Mouse (Mus musculus): ENCODE measurements at regions not wholly inside any gene's neighbourhood (a gene's known extent, or its start where the extent isn't known, plus 50 kb on each side); places are given as distances from the start of the nearest gene placed in this dataset.
"Not testable (repeated sequence)": the region's sequence is repeated elsewhere in the genome, so short reads cannot be mapped to it uniquely, and the experiment has no call there.

DNA sequence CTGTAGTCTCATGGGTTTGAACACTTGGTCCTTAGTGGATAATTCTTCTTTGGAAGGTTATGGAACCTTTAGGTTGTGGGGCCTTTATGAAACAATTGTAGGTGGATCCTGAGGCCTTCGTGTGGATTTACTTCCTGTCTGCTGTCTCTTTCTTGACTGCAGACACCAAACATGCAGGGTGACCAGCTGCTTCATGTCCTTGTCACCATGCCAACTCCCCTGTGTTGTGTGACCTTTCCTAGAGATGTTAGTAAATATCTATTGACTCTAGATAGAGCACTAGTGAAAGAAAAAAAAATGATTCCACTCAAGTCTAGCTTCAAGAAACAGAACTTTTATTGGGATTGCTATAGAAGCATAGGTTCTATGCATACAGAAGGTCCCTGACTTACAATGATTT is 119.7 kb upstream of the Arhgap20 start:
- DNase-seq (ENCODE audit: extremely low spot score in 1 of 2, low spot score in 2 of 2) = no peak
- intact Hi-C loops (cut with DNase I) = loop anchor here (5.0 kb wide), 1 partner anchor 122 kb away; the partner anchor contains the start of gene Arhgap20

DNA sequence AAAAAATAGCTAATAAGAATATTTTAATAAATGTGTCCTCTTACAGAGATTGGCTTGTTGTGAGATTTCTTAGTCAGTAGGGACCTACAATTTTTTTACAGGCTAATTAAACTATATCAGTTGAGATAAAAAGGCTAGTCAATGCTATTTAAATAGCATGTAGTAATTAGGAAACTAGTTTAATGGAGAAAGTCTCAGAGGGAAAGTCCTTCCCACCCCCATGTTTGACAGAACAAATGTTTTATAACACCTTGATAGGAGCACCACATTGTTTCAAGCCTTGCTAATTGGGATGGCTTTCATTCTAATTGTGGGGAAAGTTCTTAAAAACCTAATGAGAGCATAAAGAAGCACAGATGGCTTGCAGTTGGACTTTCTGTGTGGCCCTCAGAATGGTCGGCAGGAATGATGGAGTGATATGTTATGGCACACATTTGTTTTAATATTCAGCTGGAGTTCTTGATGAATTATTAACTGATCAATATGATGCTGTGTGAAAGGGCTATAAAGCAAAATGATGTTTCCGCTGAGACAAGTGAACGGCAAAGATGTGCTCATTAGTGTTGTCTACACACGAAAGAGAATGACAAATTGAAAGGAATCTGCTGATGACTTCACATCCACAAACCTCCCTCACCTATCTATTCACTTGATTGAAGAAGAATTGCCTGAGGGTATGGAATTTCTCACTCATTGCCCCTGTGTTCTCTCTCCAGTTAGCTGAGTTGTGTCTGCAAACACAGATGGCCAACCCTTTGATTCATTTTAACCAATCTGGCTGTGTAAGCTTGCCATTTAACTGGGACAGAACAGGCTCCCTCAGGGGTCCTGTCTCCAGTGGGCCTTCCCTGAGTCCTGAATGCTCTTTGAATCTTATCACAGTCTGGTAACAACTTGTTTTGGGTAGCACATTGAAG is 111.5 kb upstream of the Arhgap20 start:
- intact Hi-C loops (cut with DNase I) = no loop called here
- no peak for DNase-seq (ENCODE audit: extremely low spot score in 1 of 2, low spot score in 2 of 2)

DNA sequence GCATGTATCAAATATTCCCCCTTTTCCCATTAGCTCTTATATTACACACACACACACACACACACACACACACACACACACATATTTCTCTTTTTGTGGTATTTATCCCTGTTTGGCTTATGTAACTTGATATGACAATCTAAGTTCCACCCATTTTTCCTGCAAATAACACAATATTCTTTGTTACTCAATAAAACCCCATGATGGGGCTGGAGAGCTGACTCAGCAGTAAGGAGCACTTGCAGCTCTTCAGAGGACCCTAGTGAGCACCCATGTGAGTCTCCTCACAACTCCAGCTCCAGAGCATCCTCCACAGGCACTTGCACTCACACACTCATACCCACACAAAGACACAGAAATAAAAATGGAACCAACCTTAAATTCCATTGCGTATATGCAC is 110.5 kb upstream of the Arhgap20 start:
- intact Hi-C loops (cut with DNase I) = no loop called here
- no peak for DNase-seq (ENCODE audit: extremely low spot score in 1 of 2, low spot score in 2 of 2)

DNA sequence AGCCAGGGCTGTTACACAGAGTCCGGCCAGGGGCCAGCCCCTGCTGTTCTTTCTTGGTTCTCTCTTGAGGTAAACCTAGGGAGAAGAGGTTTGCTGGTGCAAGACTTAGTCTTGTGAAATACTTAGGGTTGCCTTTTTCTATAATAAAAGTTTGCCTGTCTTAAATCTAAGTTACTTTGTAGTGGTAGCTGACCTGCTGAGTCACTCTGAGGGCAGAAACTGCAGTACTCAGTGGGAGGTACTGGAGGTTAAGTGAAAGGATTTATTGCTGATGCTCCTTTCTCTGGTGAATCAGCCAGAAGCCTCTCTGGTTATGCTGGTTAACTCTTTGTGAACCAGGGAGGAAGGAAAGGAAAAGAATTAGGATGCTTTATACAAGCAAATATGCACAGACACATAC is 107.3 kb upstream of the Arhgap20 start:
- DNase-seq (ENCODE audit: extremely low spot score in 1 of 2, low spot score in 2 of 2) = no peak
- intact Hi-C loops (cut with DNase I) = no loop called here

DNA sequence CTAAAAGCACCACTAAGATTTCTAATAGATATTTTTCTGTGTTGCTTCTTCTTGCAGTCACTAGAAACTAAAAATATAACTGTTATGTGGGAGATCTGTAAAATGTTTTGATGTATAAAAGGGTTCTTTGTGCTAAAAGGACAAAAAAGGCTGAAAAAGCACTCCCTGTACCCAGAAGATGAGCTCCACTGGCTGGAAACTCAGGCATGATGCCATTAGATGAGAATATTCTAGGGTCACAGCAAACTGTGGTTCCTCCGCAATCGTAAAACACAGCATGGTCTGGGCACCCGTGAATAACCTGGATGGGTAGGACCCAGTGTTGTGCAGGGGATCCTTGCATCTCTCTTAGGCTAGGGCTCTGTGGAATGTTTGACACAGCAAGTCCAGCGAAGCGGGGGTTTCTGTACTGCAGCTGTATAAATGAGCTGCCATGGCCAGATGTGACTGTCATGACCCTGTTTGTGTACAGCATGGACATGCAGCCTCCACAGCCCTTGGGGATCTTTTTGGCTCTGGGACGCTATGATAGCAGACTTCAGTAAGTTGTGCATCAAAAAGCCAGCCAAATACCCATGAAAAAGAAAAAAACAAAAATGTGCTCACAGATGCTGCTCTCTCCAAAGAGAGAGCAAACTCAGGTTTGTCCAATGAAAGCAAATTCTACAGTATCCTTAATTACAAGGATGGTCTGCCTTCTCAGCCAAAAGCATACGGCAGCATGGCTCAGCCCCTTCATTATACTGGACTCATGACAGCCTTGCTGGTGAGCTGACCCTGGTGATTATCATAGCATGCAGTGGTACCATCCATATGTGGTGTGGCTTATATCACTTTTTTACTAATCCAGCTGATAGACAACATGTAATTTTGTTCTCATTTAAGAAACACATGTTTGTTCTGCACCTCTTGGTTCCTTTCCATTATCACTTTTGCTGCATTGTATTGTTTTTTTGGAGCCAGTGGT is 103.9 kb upstream of the Arhgap20 start:
- DNase-seq (ENCODE audit: extremely low spot score in 1 of 2, low spot score in 2 of 2) = peak in 1 of 2 experiments; percentile 49
- intact Hi-C loops (cut with DNase I) = no loop called here

DNA sequence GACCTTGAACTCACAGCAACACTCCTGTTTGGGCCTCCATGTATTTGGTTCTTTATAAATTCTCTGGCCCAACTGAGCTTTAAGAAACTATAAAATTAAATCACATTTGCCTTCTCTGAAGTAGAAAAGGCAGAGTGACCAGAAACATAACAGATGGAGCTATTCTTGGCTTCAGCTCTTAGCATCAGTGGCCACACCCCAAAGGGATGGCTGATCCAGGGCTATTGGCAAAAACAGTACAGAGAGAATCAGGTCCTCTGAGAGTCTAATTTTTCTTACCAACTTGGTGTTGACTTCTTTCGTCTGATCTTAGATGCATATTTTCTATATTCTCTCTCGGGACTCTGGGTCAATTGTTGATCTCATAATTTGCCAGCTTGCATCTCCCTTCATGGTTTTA is 103.2 kb upstream of the Arhgap20 start:
- no peak for DNase-seq (ENCODE audit: extremely low spot score in 1 of 2, low spot score in 2 of 2)
- intact Hi-C loops (cut with DNase I) = no loop called here

DNA sequence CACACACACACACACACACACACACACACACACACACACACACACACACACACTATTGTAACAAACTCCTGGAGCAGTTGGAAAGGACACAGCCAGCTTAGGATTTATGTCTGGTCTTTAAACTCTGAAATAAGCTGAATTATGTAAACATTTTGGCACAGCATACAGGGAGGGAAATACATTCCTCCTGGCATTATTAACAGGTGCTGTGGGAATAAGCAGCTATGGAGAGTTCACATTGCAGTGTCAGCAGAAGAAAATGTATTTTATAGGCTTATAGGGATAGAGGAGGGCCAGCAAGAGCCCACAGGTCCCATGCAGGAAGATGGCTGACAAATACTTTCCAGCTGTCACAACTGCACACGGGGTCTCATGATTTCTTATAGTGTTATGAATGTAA is 100.8 kb upstream of the Arhgap20 start:
- intact Hi-C loops (cut with DNase I) = no loop called here
- DNase-seq (ENCODE audit: extremely low spot score in 1 of 2, low spot score in 2 of 2) = no peak

DNA sequence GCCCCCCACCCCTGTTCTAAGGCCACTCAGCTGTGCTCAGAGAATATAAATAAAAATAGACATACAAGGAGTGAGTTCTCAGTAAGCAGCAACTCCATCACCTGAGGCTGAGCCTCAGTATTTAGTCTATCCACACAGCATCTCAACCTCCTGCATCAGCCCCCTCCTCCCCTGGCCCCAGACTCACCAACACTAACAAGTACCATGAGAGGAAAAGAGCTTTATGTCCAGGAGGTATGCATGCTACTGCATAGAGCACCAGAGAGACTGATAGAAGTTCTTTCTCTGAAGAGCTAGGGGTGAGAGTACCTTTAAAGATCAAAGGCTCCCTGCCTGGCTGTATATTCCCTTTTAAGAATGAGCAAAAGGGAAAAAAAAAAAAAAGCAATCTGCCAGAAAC is 100.3 kb upstream of the Arhgap20 start:
- intact Hi-C loops (cut with DNase I) = no loop called here
- no peak for DNase-seq (ENCODE audit: extremely low spot score in 1 of 2, low spot score in 2 of 2)

DNA sequence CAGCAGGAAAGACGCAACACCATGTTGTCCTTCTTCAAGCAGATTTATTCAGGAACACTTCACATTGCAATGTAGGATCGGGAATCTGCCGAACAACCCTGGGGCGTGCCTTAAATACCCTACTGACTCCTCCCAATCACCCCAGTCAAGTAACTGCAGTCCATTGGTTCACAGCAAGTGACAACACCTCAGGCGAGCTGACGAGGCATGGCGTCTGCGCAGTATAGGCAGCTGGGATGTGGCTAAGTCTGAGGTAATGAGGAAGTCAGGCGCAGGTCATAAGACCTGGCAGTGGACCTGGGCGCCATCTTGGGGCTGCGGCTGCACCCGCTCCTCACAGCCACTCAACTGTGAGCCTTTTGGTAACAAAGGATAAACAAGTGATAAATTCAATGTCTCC is 96.2 kb upstream of the Arhgap20 start:
- DNase-seq (ENCODE audit: extremely low spot score in 1 of 2, low spot score in 2 of 2); intact Hi-C loops (cut with DNase I): not testable (repeated sequence)

DNA sequence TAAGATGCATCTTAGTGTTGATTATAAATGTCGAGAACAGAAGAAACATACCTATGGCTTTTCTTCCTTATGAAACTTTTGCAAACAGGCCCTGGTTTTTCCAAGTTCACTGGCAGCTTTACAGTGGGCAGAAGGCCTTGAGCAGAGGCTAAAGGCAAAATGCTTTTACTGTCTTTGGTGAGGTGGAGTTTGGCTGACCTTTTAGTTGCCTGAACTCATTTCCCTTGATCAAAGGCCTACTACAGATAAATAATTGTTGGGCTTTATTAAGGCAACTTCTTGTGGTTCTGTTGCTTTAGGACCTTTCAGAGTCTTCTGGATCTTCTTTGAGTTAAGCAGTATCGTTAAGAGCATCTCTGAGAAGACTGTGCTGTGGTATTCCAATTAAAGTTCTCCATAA is 94.6 kb upstream of the Arhgap20 start:
- no peak for DNase-seq (ENCODE audit: extremely low spot score in 1 of 2, low spot score in 2 of 2)
- intact Hi-C loops (cut with DNase I) = no loop called here

DNA sequence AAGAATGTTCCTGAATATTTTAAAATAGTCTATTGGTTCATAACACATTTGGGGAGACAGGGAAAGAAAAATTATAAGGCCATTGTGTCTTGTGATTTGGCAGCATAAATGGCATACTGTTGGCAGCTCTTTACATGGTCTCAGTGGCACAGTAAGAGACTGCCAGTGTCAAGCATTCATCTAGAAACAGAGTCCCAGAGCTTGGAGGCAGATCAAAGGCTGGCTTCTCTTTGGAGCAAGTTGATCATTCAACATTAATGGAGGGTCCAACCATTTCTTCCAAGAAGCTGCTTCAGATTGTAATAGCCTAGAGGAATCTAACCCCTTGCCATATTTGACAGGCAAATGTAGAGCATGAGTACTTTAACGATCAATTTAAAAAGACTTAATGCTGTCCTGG is 78.6 kb upstream of the Arhgap20 start:
- DNase-seq (ENCODE audit: extremely low spot score in 1 of 2, low spot score in 2 of 2) = no peak
- intact Hi-C loops (cut with DNase I) = no loop called here

DNA sequence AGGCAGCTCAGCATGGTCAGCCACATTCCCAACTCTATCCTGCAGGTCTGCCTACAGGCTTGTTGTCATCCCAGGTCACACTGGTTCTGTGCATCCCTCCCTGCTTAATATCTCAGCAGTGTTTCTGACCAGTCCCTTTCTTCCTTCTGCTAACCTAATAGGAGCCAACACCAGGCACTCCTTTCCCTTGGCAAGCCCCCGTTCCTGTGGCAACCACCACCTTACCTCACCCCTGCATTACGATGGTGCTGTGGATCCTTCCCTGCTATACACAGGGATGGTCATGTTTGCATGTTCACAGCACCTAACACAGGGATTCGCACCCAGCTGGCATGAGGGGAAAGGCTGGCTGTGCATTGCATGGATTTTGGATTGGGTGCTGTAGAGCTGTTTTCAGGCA is 50.8 kb upstream of the Arhgap20 start:
- DNase-seq (ENCODE audit: extremely low spot score in 1 of 2, low spot score in 2 of 2) = no peak
- intact Hi-C loops (cut with DNase I) = no loop called here
